Mouse (Mus musculus) large intestine, adult 2 months (tissue): ENCODE measurements around the gene Trim33. TPM values are rescaled to one million over a fixed set of nuclear protein-coding genes. Genes with fewer than 3 reads are reported as not detected.
A peak's percentile ranks its signal among the peaks of the same experiment; 100 is the strongest.

ENCODE experiments used
- DNase-seq: peaks from one replicate; pipeline ENCODE4 v3.0.0-alpha.2; 2012; ENCODE audit warnings: low read depth, low spot score
- WGBS: fragments of 180-500 bp; shearing (Covaris S2); methylation state at CpG from one replicate; pipeline ENCODE4 v1.1.7; 2018; 5-methylcytosine and 5-hydroxymethylcytosine counted together
- polyA plus RNA-seq: library from polyadenylated mRNA; depleted of rRNA; stranded (reverse); fragments of >200 nt; gene quantifications from 2 replicates; pipeline ENCODE4 v1.2.3, GENCODE M21; 2012; rRNA removed

Trim33 gene
- polyA plus RNA-seq, result 5.0 and 9.1 TPM in 2 replicates

- WGBS, result under 1% methylated on average over 130 of the region's 136 CpGs
Measured at GRCm38 (mm10) chr3:103279182-103280149, at the start of gene Trim33. Trim33 (plus strand) TSS chr3:103279293.

GRCm38 (mm10) chr3:103232398-103232797 is 46.7 kb upstream of the Trim33 start:
- DNase-seq, result no peak
- WGBS, result 78% methylated on average over 4 of the region's 4 CpGs

More at GRCm38 (mm10) chr3:103279182-103280149, at the start of gene Trim33:
- DNase-seq, result peak; percentile 58

- no peak for DNase-seq
- 84% methylated on average over 2 of the region's 2 CpGs for WGBS
Measured at GRCm38 (mm10) chr3:103241524-103241923, 37.6 kb upstream of the Trim33 start.

DNA sequence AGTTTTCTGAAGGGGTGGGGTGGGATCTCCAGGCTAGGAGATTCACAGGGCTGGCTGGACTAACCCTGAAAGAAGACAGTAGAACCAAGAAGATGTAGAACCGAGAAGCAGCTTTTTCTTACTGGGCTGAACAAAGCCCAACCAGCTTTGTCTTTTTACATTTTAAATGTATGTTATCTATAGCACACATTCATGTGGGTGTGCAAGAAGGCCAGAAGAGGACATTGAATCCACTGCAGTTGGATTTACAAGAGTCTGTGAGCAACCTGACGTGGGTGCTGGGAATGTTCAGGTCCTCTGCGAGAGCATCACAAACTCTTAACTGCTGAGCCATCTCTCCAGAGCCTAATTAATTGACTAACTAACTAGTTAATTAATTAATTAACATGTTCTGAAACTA is 36.9 kb upstream of the Trim33 start:
- WGBS, result 96% methylated on average over 3 of the region's 3 CpGs
- no peak for DNase-seq

GRCm38 (mm10) chr3:103243491-103243890 is 35.6 kb upstream of the Trim33 start:
- 31% methylated on average over 2 of the region's 2 CpGs for WGBS
- DNase-seq, result no peak

- WGBS, result 44% methylated on average over 17 of the region's 17 CpGs
- DNase-seq, result no peak
Measured at GRCm38 (mm10) chr3:103246627-103247260, 32.3 kb upstream of the Trim33 start.

GRCm38 (mm10) chr3:103256089-103256819 is 22.8 kb upstream of the Trim33 start:
- DNase-seq, result no peak
- WGBS, result 25% methylated on average over 10 of the region's 10 CpGs

GRCm38 (mm10) chr3:103262802-103263417 is 16.2 kb upstream of the Trim33 start:
- DNase-seq, result no peak
- WGBS, result 90% methylated on average over 12 of the region's 12 CpGs

GRCm38 (mm10) chr3:103278561-103279181 is 422 bp upstream of the Trim33 start:
- no peak for DNase-seq
- WGBS, result 6% methylated on average over 11 of the region's 11 CpGs

GRCm38 (mm10) chr3:103280241-103280761 is 1.2 kb downstream of the Trim33 start:
- under 1% methylated on average over 36 of the region's 36 CpGs for WGBS
- DNase-seq, result no peak

DNA sequence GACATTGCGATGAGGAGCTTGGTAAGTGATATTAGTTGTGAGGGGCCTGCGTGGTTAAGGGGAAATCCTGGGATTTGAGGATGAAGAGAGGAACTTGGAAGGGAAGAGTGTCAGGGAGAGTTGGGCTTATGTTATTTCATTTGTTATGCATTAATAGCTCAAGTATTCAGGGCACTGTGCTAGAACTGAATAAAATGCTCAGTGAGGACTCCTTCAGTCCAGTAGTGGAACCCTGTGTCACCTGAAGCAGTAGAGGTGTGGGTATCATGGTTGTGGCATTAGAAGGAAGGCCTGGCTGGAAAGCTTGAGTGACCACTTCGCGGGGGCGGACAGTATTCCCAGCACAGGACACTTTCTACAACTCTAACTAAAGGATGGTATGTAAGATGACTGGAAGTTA is 1.8 kb downstream of the Trim33 start:
- 29% methylated on average over 5 of the region's 5 CpGs for WGBS
- DNase-seq, result no peak

DNA sequence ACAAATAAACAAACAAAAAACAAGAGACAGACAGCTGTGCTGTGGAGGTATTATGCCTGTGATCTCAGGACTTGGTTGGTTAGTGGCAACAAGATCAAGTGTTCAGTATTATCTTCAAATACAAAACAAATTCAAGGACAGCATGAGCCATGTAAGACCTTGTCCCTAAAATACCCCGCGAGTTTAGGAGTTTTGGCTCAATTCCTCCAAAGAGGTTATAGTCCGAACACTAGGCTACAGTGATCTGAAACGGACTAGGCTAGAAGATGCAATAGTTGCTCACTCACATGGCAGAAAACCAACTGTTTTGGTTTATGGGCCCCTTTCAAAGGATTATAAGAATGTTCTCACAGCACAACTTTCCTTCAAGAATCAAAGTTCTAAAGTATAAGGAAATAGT is 9.7 kb downstream of the Trim33 start:
- no peak for DNase-seq
- WGBS, result 36% methylated on average over 4 of the region's 4 CpGs

DNA sequence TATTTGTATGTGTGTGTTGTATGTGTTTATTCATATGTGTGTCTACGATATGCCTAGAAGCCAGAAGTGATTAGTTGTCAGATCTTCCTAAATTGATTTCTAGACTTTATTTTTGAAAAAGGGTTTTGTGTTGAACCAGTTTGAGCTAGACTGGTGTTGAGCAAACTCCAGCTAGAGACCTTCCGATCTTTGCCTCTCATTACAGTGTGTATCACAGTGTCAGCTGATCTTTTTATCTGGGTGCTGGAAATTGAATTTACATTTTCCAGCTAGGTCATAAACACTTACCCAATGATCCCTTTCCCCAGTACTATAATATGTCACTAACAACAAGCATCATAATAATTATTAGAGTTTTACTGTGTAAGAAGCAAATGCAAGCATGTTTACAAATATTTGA is 12.0 kb downstream of the Trim33 start:
- no peak for DNase-seq
- WGBS, result 82% methylated on average over 2 of the region's 2 CpGs

GRCm38 (mm10) chr3:103305411-103305982 is 26.4 kb downstream of the Trim33 start:
- 85% methylated on average over 6 of the region's 6 CpGs for WGBS

DNA sequence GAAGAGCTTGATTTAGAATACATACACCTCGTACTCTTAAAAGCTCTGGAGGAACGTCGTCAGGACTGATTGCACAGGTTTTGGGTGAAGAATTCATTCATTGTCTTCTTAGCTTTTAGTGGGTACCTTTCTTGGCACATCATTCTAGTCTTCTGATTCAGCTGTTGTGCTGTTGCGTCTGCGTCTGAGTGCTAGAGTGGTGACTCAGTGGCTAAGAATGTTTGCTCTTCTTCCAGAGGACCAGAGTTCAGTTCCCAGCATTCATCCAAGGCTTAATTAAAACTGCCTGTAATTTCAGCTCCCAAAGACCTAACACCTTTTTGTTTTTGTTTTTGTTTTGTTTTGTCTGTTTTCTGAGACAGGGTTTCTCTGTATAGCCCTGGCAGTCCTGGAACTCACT is 30.2 kb downstream of the Trim33 start:
- DNase-seq, result no peak
- 38% methylated on average over 5 of the region's 5 CpGs for WGBS

More at GRCm38 (mm10) chr3:103305411-103305982, 26.4 kb downstream of the Trim33 start:
- DNase-seq, result no peak

DNA sequence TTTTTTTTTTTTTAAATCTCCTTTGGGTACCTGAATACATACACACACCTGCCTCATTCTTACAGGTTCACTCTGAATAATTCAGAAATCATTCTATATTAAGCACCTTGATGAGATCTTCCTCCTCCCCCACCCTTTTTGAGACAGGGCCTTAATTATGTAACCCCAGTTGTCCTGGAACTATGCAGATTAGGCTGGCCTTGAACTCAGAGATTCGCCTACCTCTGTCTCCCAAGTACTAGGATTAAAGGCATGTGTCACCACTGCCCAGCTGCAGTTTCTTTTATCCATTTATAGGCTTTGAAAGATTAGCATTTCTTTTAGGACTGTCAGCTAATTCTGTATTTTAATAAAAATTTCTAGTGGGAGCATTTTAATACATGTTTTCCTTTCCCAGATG is 30.7 kb downstream of the Trim33 start:
- 78% methylated on average over 1 of the region's 1 CpGs for WGBS
- no peak for DNase-seq

GRCm38 (mm10) chr3:103314291-103314690 is 35.2 kb downstream of the Trim33 start:
- no peak for DNase-seq

GRCm38 (mm10) chr3:103335371-103335770 is 56.3 kb downstream of the Trim33 start:
- 24% methylated on average over 1 of the region's 1 CpGs for WGBS
- DNase-seq, result no peak

GRCm38 (mm10) chr3:103346658-103347057 is 67.6 kb downstream of the Trim33 start:
- WGBS, result 94% methylated on average over 2 of the region's 2 CpGs
- DNase-seq, result no peak
